Mouse (Mus musculus): ENCODE measurements around the gene Ahsg. TPM values are rescaled to one million over a fixed set of nuclear protein-coding genes. Genes with fewer than 3 reads are reported as not detected.

The Ahsg gene
- polyA plus RNA-seq, 1 experiment from 2014 or later: not detected

- H3K4me3 ChIP-seq (replicated peaks): no peak overlapping the region
- H3K27me3 ChIP-seq: no peaks in the 10 kb centered on the region
- no peaks in the 10 kb centered on the region; the same call in 1 of the 2 replicates for H3K4me1 ChIP-seq
- no peak overlapping the region for H3K9ac ChIP-seq
- H3K9me3 ChIP-seq: no peaks in the 10 kb centered on the region
- H3K4me2 ChIP-seq: no peak overlapping the region
- H3K27ac ChIP-seq: no peak overlapping the region
- ATAC-seq (ENCODE audit: low FRiP score): no peak
- 75% methylated on average over 8 of the region's 8 CpGs for WGBS
- H3K36me3 ChIP-seq (replicated peaks): no peaks in the 10 kb centered on the region
These were observed 3.0 kb downstream of the Ahsg start for GRCm38 (mm10) chr16:22894095-22894494.

- WGBS: 73% methylated on average over 2 of the region's 2 CpGs
- no peaks in the 10 kb centered on the region for H3K36me3 ChIP-seq (replicated peaks)
- H3K9ac ChIP-seq: no peak overlapping the region
- no peak overlapping the region for H3K4me2 ChIP-seq
- H3K27me3 ChIP-seq: no peaks in the 10 kb centered on the region
- H3K4me3 ChIP-seq (replicated peaks): no peak overlapping the region
- H3K27ac ChIP-seq: no peak overlapping the region
- no peak for ATAC-seq (ENCODE audit: low FRiP score)
- no peaks in the 10 kb centered on the region for H3K9me3 ChIP-seq
- no peaks in the 10 kb centered on the region; the same call in 1 of the 2 replicates for H3K4me1 ChIP-seq
These were observed 5.5 kb downstream of the Ahsg start for GRCm38 (mm10) chr16:22896618-22897017.

GRCm38 (mm10) chr16:22899346-22899745, 8.3 kb downstream of the Ahsg start:
- WGBS: 61% methylated on average over 5 of the region's 5 CpGs
- Histone ChIP-seq H3K9ac (no peak overlapping the region), H3K4me2 (no peak overlapping the region), H3K9me3 (no peaks in the 10 kb centered on the region), H3K4me3 (replicated peaks) (no peak overlapping the region), H3K4me1 (no peaks in the 10 kb centered on the region), H3K36me3 (replicated peaks) (no peaks in the 10 kb centered on the region), H3K27ac (no peak overlapping the region), H3K27me3 (no peaks in the 10 kb centered on the region)
- ATAC-seq (ENCODE audit: low FRiP score): no peak

- WGBS: 88% methylated on average over 10 of the region's 10 CpGs
- no peak for ATAC-seq (ENCODE audit: low FRiP score)
- H3K4me3 ChIP-seq (replicated peaks): no peak overlapping the region
- H3K36me3 ChIP-seq (replicated peaks): no peaks in the 10 kb centered on the region
- H3K9ac ChIP-seq: no peak overlapping the region
- no peaks in the 10 kb centered on the region for H3K27me3 ChIP-seq
- H3K4me1 ChIP-seq: no peaks in the 10 kb centered on the region
- no peak overlapping the region for H3K27ac ChIP-seq
- H3K4me2 ChIP-seq: no peak overlapping the region
- no peaks in the 10 kb centered on the region for H3K9me3 ChIP-seq
These were observed 8.9 kb downstream of the Ahsg start for GRCm38 (mm10) chr16:22899866-22900570.

GRCm38 (mm10) chr16:22901326-22901725, 10.2 kb downstream of the Ahsg start:
- no peak for ATAC-seq (ENCODE audit: low FRiP score)
- no peaks in the 10 kb centered on the region for H3K4me1 ChIP-seq
- no peak overlapping the region for H3K4me2 ChIP-seq
- no peaks in the 10 kb centered on the region for H3K27me3 ChIP-seq
- no peaks in the 10 kb centered on the region for H3K9me3 ChIP-seq
- no peaks in the 10 kb centered on the region for H3K36me3 ChIP-seq (replicated peaks)
- H3K9ac ChIP-seq: no peak overlapping the region
- H3K4me3 ChIP-seq (replicated peaks): no peak overlapping the region
- no peak overlapping the region for H3K27ac ChIP-seq
- 89% methylated on average over 3 of the region's 3 CpGs for WGBS

- Histone ChIP-seq H3K27ac (no peak overlapping the region), H3K9me3 (no peaks in the 10 kb centered on the region), H3K4me1 (no peaks in the 10 kb centered on the region), H3K27me3 (no peaks in the 10 kb centered on the region), H3K4me3 (replicated peaks) (no peak overlapping the region), H3K9ac (no peak overlapping the region), H3K4me2 (no peak overlapping the region), H3K36me3 (replicated peaks) (no peaks in the 10 kb centered on the region)
- no peak for ATAC-seq (ENCODE audit: low FRiP score)
- WGBS: 92% methylated on average over 6 of the region's 6 CpGs
These were observed 18.2 kb downstream of the Ahsg start for GRCm38 (mm10) chr16:22909290-22909689.

GRCm38 (mm10) chr16:22911986-22912385, 20.9 kb downstream of the Ahsg start:
- Histone ChIP-seq H3K9me3 (no peaks in the 10 kb centered on the region), H3K4me3 (replicated peaks) (no peak overlapping the region), H3K4me2 (no peak overlapping the region), H3K36me3 (replicated peaks) (no peaks in the 10 kb centered on the region), H3K4me1 (no peaks in the 10 kb centered on the region), H3K27ac (no peak overlapping the region), H3K27me3 (no peaks in the 10 kb centered on the region), H3K9ac (no peak overlapping the region)
- 79% methylated on average over 3 of the region's 3 CpGs for WGBS
- ATAC-seq (ENCODE audit: low FRiP score): no peak

GRCm38 (mm10) chr16:22912886-22913285, 21.8 kb downstream of the Ahsg start:
- H3K4me3 ChIP-seq (replicated peaks): no peak overlapping the region
- H3K4me1 ChIP-seq: no peaks in the 10 kb centered on the region
- no peak overlapping the region for H3K9ac ChIP-seq
- H3K36me3 ChIP-seq (replicated peaks): no peaks in the 10 kb centered on the region
- no peaks in the 10 kb centered on the region for H3K27me3 ChIP-seq
- no peaks in the 10 kb centered on the region for H3K9me3 ChIP-seq
- no peak for ATAC-seq (ENCODE audit: low FRiP score)
- no peak overlapping the region for H3K4me2 ChIP-seq
- H3K27ac ChIP-seq: no peak overlapping the region
- 87% methylated on average over 6 of the region's 6 CpGs for WGBS

- no peak overlapping the region for H3K4me3 ChIP-seq (replicated peaks)
- H3K9me3 ChIP-seq: no peaks in the 10 kb centered on the region
- H3K27me3 ChIP-seq: no peaks in the 10 kb centered on the region
- no peaks in the 10 kb centered on the region for H3K4me1 ChIP-seq
- no peak overlapping the region for H3K9ac ChIP-seq
- H3K4me2 ChIP-seq: no peak overlapping the region
- H3K36me3 ChIP-seq (replicated peaks): no peaks in the 10 kb centered on the region
- no peak overlapping the region for H3K27ac ChIP-seq
- ATAC-seq (ENCODE audit: low FRiP score): no peak
These were observed 23.2 kb downstream of the Ahsg start for GRCm38 (mm10) chr16:22914276-22914675.

GRCm38 (mm10) chr16:22918034-22918433, 27.0 kb downstream of the Ahsg start, which contains the start of gene Fetub:
Fetub (plus strand) TSS chr16:22918334.
- Histone ChIP-seq H3K27me3 (no peaks in the 10 kb centered on the region), H3K4me2 (no peak within 1 kb of the TSS), H3K9me3 (no peaks in the 10 kb centered on the region), H3K36me3 (replicated peaks) (no peaks in the 10 kb centered on the region), H3K4me1 (no peaks in the 10 kb centered on the region), H3K9ac (no peak within 1 kb of the TSS), H3K27ac (no peak within 1 kb of the TSS), H3K4me3 (replicated peaks) (no peak within 1 kb of the TSS)
- 83% methylated on average over 5 of the region's 5 CpGs for WGBS
- ATAC-seq (ENCODE audit: low FRiP score): no peak

- H3K27ac ChIP-seq: no peak overlapping the region
- H3K9ac ChIP-seq: no peak overlapping the region
- H3K27me3 ChIP-seq: no peaks in the 10 kb centered on the region
- H3K36me3 ChIP-seq (replicated peaks): no peaks in the 10 kb centered on the region
- no peak overlapping the region for H3K4me2 ChIP-seq
- 72% methylated on average over 15 of the region's 15 CpGs for WGBS
- H3K9me3 ChIP-seq: no peaks in the 10 kb centered on the region
- ATAC-seq (ENCODE audit: low FRiP score): no peak
- H3K4me3 ChIP-seq (replicated peaks): no peak overlapping the region
- no peaks in the 10 kb centered on the region for H3K4me1 ChIP-seq
These were observed 27.7 kb downstream of the Ahsg start for GRCm38 (mm10) chr16:22918664-22919312.

- Histone ChIP-seq H3K4me1 (no peaks in the 10 kb centered on the region), H3K36me3 (replicated peaks) (no peaks in the 10 kb centered on the region), H3K27me3 (no peaks in the 10 kb centered on the region), H3K27ac (no peak overlapping the region), H3K4me3 (replicated peaks) (no peak overlapping the region), H3K9me3 (no peaks in the 10 kb centered on the region), H3K9ac (no peak overlapping the region), H3K4me2 (no peak overlapping the region)
- ATAC-seq (ENCODE audit: low FRiP score): no peak
- WGBS: 69% methylated on average over 18 of the region's 18 CpGs
These were observed 29.1 kb downstream of the Ahsg start for GRCm38 (mm10) chr16:22919971-22920854.
